Mouse (Mus musculus) right cerebral cortex, postnatal 10 days (tissue): ENCODE results near the gene Serinc2.

ENCODE experiments used
- DNase-seq, 2 experiments: peaks; one replicate each; pipeline ENCODE4 v3.0.0; 2021; ENCODE audit warnings: low spot score in 2 of 2

The Serinc2 gene

GRCm38 (mm10) chr4:130297123-130297529 is 18.1 kb upstream of the Serinc2 start:
- no peak for DNase-seq

DNA sequence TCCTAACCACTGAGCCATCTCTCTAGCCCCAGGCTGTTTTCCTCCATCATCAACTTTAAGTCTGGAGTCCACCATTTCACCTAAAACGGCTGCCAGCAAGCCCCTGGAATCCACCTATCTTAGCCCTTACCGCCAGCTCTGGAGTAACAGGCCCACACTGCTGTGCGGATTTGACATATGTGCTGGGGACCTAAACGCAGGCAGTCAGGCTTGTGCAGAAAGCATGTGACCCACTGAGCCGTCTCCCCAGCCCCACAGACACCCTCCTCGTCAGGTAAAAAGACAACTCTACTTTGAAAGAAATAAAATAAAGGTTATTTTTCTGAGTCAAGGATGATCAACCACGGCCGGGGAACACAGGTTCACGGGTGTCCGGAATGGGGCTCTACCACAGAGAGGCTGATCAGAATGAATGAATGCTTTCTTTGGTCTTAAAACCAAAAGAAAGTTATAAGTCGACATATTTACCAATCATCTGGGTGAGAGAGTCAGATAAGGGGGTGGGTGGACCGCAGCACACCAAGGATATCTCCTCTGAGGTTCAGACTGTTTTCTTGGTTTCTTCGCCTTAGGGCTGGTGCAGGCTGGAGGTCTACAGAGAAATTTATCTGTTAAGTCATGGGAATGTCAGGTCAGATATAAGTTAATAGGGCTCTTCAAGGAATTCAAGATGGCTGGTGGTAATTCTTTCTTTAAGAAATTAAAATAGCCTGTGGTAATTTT is 17.4 kb upstream of the Serinc2 start:
- no peak for DNase-seq

GRCm38 (mm10) chr4:130295047-130295745 is 16.2 kb upstream of the Serinc2 start:
- DNase-seq = no peak

- DNase-seq = no peak
These were observed 15.5 kb upstream of the Serinc2 start for GRCm38 (mm10) chr4:130294513-130294912.

DNA sequence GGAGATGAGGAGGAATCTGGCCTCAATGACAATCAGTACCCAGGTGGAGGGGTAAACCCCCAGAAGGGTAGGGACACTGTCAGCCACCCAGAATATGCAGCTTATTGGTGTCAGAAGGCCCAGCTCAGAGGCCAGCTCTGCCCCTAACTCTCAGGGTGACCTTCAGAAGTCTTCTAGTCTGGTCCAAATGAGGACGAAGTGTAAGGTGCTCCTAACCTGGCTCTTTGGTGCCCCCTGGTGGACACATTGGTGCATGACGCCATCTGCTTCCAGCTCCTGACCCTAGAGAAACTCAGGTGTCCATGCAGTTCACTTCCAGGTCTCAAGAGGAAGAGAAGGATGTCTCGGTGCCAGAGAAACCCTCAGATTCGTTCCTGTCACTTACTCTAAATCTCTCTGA is 13.3 kb upstream of the Serinc2 start:
- DNase-seq = peak in 1 of 2 experiments; percentile 70

DNA sequence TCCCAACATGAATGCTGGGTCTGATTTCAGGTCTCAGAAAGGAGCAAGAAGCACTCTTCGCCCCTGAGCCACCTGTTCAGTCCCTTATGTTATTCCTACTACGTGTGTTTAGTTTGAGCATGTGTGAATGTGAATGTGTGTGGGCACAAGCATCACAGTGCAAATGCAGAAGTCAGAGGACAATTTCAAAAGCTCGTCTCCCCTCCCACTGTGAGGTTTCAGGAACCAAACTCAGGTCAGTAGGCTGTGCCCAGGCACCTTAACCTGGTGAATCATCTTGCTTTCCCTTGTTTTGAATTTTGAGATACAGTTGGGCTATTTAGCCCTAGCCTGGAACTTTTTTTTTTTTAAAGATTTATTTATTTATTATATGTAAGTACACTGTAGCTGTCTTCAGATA is 10.8 kb upstream of the Serinc2 start:
- no peak for DNase-seq

GRCm38 (mm10) chr4:130286531-130286930 is 7.5 kb upstream of the Serinc2 start:
- no peak for DNase-seq

DNA sequence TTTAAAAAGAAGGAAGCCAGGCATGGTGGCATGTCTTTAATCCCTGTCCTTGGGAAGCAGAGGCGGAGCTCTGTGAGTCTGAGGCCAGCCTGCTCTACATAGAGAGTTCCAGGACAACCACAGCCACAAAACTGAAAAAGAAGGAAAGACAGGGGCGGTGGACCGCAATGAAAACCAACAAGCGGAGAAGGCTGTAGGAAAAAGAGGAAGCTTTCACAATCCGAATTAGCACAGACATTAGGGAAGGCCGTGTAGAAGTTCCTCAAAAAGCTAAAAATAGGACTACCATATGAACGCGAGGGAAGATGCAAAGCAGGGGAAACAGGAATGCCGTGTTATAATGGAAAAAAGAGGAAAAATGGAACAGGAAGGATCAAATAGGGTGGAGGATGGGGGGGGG is 4.8 kb upstream of the Serinc2 start:
- no peak for DNase-seq

- no peak for DNase-seq
These were observed 3.9 kb upstream of the Serinc2 start for GRCm38 (mm10) chr4:130282856-130283255.

GRCm38 (mm10) chr4:130276573-130277176 is 2.3 kb downstream of the Serinc2 start:
- DNase-seq = no peak

- no peak for DNase-seq
These were observed 3.2 kb downstream of the Serinc2 start for GRCm38 (mm10) chr4:130275823-130276105.

DNA sequence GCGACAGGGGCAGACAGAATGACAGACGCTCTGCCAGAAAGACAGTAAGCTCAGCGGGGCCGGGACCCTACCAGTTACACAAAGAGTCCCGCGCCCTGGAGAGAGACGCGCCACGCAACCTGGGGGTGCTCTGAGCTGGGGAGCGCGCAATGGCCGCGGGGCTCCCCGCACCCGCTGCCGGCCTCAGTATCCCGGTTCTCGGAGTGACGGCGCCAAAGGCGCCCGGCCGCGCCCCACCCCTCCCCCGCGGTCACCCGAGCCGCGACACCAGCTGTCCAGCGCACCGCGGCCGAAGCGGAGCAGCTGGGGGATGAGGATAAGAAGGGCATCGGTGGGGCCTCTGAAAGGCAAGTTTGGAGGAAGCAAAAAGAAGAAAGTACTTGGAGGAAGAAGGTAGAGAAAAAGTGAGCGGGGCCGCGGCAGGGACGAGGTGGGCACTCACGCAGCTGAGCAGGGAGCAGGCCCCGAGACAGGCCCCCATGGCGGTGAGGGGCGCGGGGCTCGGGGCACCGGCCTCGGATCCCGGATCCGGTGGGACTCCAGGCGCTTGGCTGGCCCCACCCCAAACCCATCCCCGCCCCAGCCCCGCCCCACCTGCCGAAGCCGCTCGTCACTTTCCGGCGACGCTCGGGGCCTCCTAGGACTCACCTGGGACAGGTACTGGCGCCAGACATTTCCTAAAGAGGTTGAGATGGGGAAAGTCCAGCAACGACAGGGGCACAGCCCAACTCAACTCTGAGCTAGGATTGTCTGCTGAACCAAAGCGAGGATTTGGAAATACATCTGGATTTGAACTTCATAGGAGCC is 3.8 kb downstream of the Serinc2 start:
- peak in 1 of 2 experiments; percentile 31 for DNase-seq

DNA sequence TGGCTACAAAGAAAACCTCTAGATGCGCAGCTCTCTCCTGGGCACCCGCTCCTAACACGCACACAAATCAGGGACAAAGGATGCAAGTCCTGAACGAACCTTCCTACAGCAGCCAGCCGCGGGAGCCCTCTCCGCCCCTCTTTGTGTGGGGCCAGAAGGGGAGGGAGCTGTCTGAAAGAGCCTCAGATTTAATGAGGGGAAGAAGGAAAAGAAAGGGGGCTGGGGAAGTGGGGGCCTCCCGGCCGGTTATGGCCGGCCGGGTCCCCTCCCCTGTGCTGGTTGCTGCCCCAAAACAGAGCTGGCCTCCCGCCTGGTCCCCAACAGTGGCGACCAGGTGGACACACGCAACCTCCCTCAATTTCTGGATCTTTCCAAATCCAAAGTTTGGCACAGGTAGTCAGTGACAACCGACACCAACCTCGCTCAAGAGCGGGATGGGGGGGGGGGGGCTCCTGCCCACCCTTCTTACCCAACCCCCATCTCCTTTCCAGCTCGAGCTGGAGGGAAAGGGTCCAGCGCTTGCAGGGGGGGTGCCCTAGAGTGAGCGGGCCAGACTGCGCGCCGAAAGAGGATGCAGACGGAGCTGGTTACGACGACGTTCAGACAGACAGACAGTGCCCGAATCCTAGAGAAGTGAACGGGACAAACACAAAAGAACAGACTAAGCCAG is 4.5 kb downstream of the Serinc2 start:
- peak in 1 of 2 experiments; percentile 39 for DNase-seq

DNA sequence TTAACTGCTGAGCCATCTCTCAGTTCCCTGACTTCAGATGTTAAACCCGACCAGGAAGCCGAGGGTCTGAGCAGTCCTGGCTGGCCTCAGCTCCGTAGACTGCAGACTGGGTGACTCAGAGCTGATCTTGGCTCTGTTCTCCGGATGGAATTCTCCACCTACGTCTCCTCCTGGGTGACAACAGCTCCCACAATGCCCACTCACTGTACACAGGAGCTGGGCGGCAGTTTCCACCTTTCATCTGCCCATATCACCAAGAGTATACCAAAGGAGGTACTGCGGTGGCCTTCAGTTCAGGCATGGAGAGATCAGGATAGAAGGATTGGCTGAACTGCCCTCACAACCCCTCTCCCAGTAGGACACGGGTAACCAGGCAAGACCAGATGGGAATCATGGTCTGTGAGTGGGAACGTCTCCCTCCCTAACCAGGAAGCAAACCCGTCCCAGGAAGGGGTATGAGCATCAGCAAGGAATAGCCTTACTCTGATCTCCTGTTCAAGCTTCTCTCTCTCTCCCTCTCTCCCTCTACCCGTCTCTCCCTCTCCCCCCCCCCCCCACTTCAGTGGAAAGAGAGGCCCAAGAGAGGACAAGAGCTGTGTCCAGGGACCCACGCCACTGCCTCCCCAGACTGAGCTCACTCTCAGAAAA is 5.2 kb downstream of the Serinc2 start:
- no peak for DNase-seq

DNA sequence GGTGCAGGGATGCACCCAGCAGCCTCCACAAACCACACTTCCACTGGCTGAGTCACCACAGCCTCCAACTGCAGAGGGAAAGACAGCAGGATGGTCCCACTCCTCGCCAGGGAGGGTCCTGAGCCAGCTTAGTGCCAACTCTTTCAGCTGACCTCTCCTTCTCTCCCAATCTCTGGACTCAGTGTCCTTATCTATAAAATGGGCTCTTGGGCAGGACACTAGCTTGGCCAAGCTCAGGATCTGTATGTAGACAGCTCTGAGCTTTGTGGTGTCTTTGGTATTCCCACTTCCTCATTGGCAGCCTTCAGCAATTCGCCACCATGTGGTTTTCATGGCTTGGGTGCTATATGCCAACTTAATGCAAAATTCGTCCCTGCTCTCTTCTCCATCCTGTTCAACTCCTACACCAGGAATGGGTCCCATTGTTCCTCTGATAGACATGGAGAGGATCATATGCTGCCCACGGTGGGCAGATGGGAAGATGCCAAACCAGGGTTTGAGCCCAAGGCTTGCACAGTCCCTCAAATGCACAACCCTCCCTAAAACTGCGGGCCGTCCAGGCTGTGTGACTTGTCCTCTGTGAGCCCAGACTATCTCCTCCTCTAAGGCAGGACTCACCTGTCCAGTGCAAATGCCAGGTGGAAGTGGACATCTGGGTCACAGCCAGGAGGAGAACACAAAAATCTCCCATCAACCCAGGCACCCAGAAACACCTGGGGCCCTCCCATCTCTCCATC is 8.2 kb downstream of the Serinc2 start:
- no peak for DNase-seq

DNA sequence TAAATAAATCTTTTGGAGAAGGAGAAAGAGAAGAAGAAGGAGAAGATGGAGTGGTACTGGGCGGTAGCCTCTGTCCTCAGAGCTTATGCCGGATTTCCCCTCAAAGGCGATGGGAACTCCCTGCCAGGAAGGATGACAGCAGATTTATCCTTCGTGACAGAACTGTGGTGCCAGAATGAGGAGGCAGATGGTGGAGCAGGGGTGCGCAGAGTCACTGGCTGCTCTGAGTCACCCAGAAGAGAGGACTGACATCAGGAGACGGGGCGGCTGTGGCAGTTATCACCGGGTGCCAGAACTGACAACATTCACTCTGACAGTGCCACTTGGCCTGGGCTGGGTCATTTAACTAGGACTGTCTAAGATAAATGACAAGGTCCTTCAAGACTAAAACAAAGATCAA is 8.9 kb downstream of the Serinc2 start:
- DNase-seq = peak; percentile 64 to 79

DNA sequence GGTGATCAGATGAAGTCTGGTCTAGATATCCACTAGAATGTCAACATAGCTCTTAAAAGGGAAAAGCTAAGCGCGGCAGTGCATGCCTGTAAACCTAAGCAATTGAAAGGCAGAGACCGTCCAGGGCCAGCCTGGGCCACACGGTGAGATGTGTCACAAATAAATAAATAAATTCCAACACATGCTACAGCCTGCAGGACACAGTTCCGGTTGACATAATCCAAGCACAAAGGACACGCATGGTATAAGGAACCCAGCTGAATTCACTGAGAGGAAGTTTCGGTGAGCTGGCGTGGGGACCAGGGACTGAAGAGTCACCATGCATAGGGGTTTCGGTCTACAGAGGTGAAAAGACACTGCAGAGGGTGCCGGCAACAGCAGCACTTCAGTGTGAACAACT is 10.3 kb downstream of the Serinc2 start:
- no peak for DNase-seq

DNA sequence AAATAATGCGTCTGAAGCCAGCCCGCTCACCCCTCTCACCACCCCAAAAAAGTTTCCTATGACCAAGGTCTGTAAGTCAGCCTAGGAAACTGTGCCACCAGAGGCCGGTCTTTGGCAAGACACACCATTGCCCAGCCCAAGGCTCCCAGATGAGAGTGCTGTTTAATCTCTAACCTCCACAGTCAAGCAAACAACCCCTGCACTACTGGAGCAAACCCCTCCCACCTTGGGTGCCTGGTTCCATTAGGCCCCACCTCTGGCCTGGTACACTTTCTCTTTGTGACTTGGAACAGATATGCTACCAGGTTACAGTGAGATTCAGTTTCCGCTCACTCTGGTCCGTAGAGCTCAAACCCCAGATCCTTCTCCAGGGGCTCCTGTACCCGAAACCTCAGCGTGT is 11.9 kb downstream of the Serinc2 start:
- no peak for DNase-seq

GRCm38 (mm10) chr4:130266601-130267000 is 12.4 kb downstream of the Serinc2 start:
- no peak for DNase-seq

- peak; percentile 48 to 62 for DNase-seq
These were observed 14.2 kb downstream of the Serinc2 start for GRCm38 (mm10) chr4:130264698-130265349.
